Mouse (Mus musculus) bone marrow, adult 2 months (tissue): ENCODE data around the gene Cep41.

Source experiments
- CTCF ChIP-seq: fragments of 200-500 bp; IDR thresholded peaks from 2 replicates; pipeline ENCODE4 v1.5.1; 2011; ENCODE audit warnings: low read length, control low read depth; ENCODE audit not compliant: control insufficient read depth, insufficient read depth
- POLR2A ChIP-seq: fragments of 200-500 bp; IDR thresholded peaks from 2 replicates; pipeline ENCODE4 v1.6.1; 2011; ENCODE audit warnings: low read depth, mild to moderate bottlenecking, control low read depth, low read length, borderline replicate concordance; ENCODE audit not compliant: control insufficient read depth

DNA sequence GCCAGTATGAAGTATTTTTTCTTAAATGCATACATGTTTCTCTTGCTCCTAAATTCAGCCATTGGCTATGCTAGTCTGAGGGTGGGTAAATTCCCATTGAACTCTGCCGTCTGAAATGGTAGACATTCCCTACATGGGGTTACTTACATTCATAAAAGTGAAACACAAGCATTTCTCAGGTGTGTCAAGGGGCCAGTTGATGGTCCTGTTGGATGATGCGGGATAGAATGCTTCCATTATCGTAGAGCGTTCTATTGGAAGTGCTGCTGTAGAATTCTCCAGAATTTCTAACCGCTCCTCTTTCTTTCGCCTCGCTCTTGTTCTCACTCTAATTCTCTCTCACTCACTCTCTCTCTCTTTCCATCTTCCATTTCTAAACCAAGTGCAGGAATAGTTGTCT, 82.8 kb downstream of the Cep41 start, which contains the start of gene Cpa5:
- TF ChIP-seq POLR2A (no peak), CTCF (no peak)
